Mouse (Mus musculus): ENCODE measurements at regions not wholly inside any gene's neighbourhood (a gene's known extent, or its start where the extent isn't known, plus 50 kb on each side); places are given as distances from the start of the nearest gene placed in this dataset. TPM values are rescaled to one million over a fixed set of nuclear protein-coding genes. Genes with fewer than 3 reads are reported as not detected.

DNA sequence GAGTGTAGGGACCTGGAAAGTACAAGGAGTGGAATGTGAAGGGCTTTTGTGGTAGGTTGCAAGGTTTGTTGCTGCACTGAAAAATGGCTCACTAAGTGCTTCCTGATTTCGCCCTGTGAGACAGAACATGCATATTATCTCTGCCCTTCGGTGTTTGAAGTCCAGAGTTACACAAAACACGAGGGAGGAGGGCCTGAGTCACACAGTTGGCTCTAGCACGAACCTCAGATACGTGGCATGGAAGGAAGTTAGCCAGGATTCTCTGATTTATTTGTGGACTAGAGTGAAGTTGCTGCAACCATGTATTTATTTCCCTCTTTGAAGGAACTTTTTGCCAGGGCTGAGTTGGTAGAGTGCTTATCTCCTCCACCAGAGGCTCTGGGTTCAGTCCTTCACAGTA lies 73.2 kb upstream of the Arpp21 start:
- Histone ChIP-seq H3K4me2 (no peak overlapping the region), H3K9me3 (ENCODE audit: control insufficient read depth, low read length) (no peaks in the 10 kb centered on the region), H3K27ac (ENCODE audit: low read depth, low read length) (no peak overlapping the region), H3K36me3 (ENCODE audit: control insufficient read depth, insufficient read depth, low read length) (no peaks in the 10 kb centered on the region), H3K27me3 (replicated peaks; ENCODE audit: control insufficient read depth, insufficient read depth, low read length) (no peaks in the 10 kb centered on the region), H3K4me3 (ENCODE audit: low read depth, low read length) (no peak overlapping the region), H3K9ac (ENCODE audit: low read depth, low read length) (no peak overlapping the region), H3K4me1 (replicated peaks; ENCODE audit: control insufficient read depth, insufficient read depth, low read length) (no peaks in the 10 kb centered on the region)
- ATAC-seq (replicated peaks; ENCODE audit: low FRiP score) (no peak), DNase-seq (ENCODE audit: low spot score) (no peak)
- 46% methylated on average over 5 of the region's 5 CpGs for WGBS

- WGBS = 76% methylated on average over 4 of the region's 4 CpGs
- Histone ChIP-seq H3K9me3 (ENCODE audit: control insufficient read depth, low read length) (no peaks in the 10 kb centered on the region), H3K4me1 (replicated peaks; ENCODE audit: control insufficient read depth, insufficient read depth, low read length) (no peaks in the 10 kb centered on the region), H3K27me3 (replicated peaks; ENCODE audit: control insufficient read depth, insufficient read depth, low read length) (no peaks in the 10 kb centered on the region), H3K9ac (ENCODE audit: low read depth, low read length) (no peak overlapping the region), H3K27ac (ENCODE audit: low read depth, low read length) (no peak overlapping the region), H3K4me3 (ENCODE audit: low read depth, low read length) (no peak overlapping the region), H3K4me2 (no peak overlapping the region), H3K36me3 (ENCODE audit: control insufficient read depth, insufficient read depth, low read length) (no peaks in the 10 kb centered on the region)
- DNase-seq (ENCODE audit: low spot score) = no peak
- ATAC-seq (replicated peaks; ENCODE audit: low FRiP score) = no peak
These were observed 72.1 kb upstream of the Arpp21 start for GRCm38 (mm10) chr9:112307837-112308236.

DNA sequence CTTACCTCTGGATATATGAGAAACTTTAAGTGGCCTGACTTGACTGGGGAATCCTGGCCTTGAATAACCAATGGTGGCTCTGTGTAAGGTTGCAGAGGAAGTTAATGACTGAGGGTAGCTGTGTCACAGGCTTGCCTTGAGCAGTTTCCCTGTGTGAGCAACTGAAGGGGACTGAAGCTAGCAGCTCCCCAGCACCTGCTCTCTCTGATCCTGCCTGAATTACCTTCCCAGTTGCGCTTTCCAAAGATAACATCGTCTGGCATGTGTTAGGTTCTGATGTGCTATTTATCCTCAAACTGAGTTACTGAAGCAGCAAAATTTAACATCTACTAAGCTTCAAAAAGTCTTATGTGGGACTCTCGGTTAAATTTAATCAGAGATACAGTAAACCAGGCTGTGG lies 56.1 kb upstream of the Arpp21 start:
- DNase-seq (ENCODE audit: low spot score) = no peak
- WGBS = 80% methylated on average over 3 of the region's 3 CpGs
- H3K4me3 ChIP-seq (ENCODE audit: low read depth, low read length) = no peak overlapping the region
- no peak overlapping the region for H3K4me2 ChIP-seq
- no peak overlapping the region for H3K9ac ChIP-seq (ENCODE audit: low read depth, low read length)
- no peaks in the 10 kb centered on the region for H3K9me3 ChIP-seq (ENCODE audit: control insufficient read depth, low read length)
- H3K27ac ChIP-seq (ENCODE audit: low read depth, low read length) = no peak overlapping the region
- no peaks in the 10 kb centered on the region for H3K27me3 ChIP-seq (replicated peaks; ENCODE audit: control insufficient read depth, insufficient read depth, low read length)
- H3K36me3 ChIP-seq (ENCODE audit: control insufficient read depth, insufficient read depth, low read length) = no peaks in the 10 kb centered on the region
- no peak for ATAC-seq (replicated peaks; ENCODE audit: low FRiP score)
- H3K4me1 ChIP-seq (replicated peaks; ENCODE audit: control insufficient read depth, insufficient read depth, low read length) = no peaks in the 10 kb centered on the region

Small RNA genes in the stretch of these regions (microRNA-seq; reads per million reads assigned to microRNA genes)
- not detected for gene Gm27847 (ENCODE audit: borderline number of aligned reads)

Measured in liver, embryonic 11.5 days (tissue).